Mouse (Mus musculus) stomach, embryonic 16.5 days (tissue): ENCODE measurements around the gene Adgrg3. TPM values are rescaled to one million over a fixed set of nuclear protein-coding genes. Genes with fewer than 3 reads are reported as not detected.

Source experiments
- ATAC-seq: fragments of 200-750 bp; cut with Nextera tagmentation; 2 replicates; pipeline ENCODE4 v1.8.0; 2017; ENCODE audit warnings: moderate number of reproducible peaks, moderate TSS enrichment; ENCODE audit not compliant: insufficient read depth, low FRiP score
- H3K27ac ChIP-seq: fragments of 300-500 bp; sonication (generic); 2 replicates; pipeline ENCODE4 v1.5.1; 2014; ENCODE audit warnings: low read length
- H3K27me3 ChIP-seq: fragments of 300-500 bp; sonication (generic); 2 replicates; pipeline ENCODE4 v1.6.1; 2014; ENCODE audit warnings: low read length, control low read depth, mixed read lengths; ENCODE audit not compliant: control insufficient read depth, insufficient read depth
- H3K36me3 ChIP-seq: fragments of 300-500 bp; sonication (generic); 2 replicates; pipeline ENCODE4 v1.6.1; 2014; ENCODE audit warnings: low read length; ENCODE audit not compliant: control insufficient read depth, insufficient read depth
- H3K4me1 ChIP-seq: fragments of 300-500 bp; sonication (generic); 2 replicates; pipeline ENCODE4 v1.6.1; 2014; ENCODE audit warnings: low read length, control low read depth, mixed read lengths; ENCODE audit not compliant: control insufficient read depth, insufficient read depth
- H3K4me2 ChIP-seq: fragments of 300-500 bp; sonication (generic); 2 replicates; pipeline ENCODE4 v1.6.1; 2014; ENCODE audit warnings: low read depth, low read length, mixed read lengths
- H3K4me3 ChIP-seq: fragments of 300-500 bp; sonication (generic); replicated peaks from 2 replicates; pipeline ENCODE4 v1.5.1; 2014; ENCODE audit warnings: mild to moderate bottlenecking, low read length
- H3K9ac ChIP-seq: fragments of 300-500 bp; sonication (generic); 2 replicates; pipeline ENCODE4 v1.6.1; 2014; ENCODE audit warnings: low read length
- H3K9me3 ChIP-seq: fragments of 300-500 bp; sonication (generic); replicated peaks from 2 replicates; pipeline ENCODE4 v1.6.1; 2016; ENCODE audit warnings: low read length, control low read depth; ENCODE audit not compliant: control insufficient read depth
- WGBS: fragments of 180-500 bp; shearing (Covaris S2); extraction: QIAGEN DNeasy Blood & Tissue Kit; methylation state at CpG from one replicate; pipeline ENCODE4 v1.1.7; 2014; 5-methylcytosine and 5-hydroxymethylcytosine counted together
- polyA plus RNA-seq: library from polyadenylated mRNA; unstranded; fragments of >200 nt; fragmentation: Nextera tagmentation; extraction: Ambion mirVana; gene quantifications from 2 replicates; pipeline ENCODE4 v1.2.1, GENCODE M21; 2015

The Adgrg3 gene
- polyA plus RNA-seq, 1 experiment from 2014 or later = 3.2 TPM

DNA sequence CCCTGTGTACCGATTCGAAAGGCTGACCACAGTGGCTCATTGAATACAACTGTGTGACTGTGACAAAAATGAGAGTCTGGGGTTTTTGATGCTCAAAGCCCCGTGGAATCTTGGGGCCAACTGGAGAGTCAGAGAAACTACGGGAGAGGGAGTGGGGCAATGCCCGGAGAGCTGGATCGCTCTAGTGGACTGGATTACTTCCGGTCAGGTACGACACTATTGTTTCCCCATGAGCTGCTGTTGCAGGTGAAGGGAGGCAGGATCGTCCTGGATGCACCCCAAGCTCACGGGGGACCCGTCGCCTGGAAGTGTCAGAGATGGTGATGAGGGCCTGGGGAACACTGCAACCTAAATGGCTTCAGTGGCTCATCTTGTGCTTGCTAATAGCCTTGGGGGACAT is 21.5 kb upstream of the Adgrg3 start:
- H3K4me2 ChIP-seq = no peak overlapping the region
- ATAC-seq = no peak
- H3K9me3 ChIP-seq = no peaks in the 10 kb centered on the region
- WGBS = 72% methylated on average over 12 of the region's 12 CpGs
- H3K27me3 ChIP-seq = no peaks in the 10 kb centered on the region
- no peak overlapping the region for H3K4me3 ChIP-seq
- no peaks in the 10 kb centered on the region for H3K36me3 ChIP-seq
- peaks cover 46% of the 10 kb centered on the region for H3K4me1 ChIP-seq
- no peak overlapping the region for H3K27ac ChIP-seq
- no peak overlapping the region for H3K9ac ChIP-seq

DNA sequence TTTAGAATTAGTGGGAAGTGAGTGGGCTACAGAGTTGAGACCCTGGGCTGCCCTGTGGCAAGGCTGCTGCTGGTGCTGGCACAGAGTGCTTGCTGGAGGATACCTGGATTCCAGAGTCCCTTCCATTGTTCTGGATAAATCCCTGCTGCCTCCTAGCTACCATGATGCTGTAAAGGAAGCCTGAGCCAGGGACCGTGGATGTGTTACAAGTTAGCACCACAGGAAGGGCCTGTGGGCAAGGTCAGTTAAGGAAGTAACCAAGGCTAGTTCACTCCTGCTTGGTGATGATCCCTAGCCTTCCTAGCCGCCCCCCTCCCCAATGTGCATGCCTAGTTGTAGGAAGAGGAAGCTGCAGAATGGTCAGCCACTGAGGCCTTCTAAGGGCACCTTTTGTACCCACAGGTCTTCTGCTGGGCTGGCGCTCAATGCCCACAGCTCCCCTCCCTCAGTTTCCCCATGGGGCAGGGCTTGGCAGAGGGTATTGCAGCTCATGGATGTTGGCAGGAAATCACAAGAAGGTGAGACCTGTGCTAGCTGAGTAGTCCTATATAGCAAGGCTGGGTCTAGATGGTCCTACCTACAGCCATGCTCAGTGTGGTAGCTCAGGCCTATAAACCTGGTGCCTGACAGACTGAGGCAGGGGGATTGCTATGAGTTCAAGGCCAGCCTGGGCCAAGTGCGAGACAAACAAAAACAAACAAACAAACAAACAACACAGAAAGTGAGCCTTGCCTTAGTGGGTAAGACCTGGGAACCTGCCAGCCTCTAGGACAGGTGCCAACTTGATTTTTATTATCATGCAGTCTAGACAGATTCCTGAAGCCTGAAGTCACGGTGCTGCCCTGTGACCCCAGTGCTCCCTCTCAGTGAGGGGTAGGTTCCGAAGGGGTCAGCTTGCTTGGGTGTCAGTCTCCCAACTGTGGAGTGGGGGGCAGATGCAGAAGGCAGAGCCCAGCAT is 20.3 kb upstream of the Adgrg3 start:
- Histone ChIP-seq H3K27ac (no peak overlapping the region), H3K36me3 (no peaks in the 10 kb centered on the region), H3K9me3 (no peaks in the 10 kb centered on the region), H3K4me1 (peaks cover 37% of the 10 kb centered on the region), H3K27me3 (no peaks in the 10 kb centered on the region), H3K9ac (no peak overlapping the region), H3K4me2 (no peak overlapping the region), H3K4me3 (no peak overlapping the region)
- no peak for ATAC-seq
- 53% methylated on average over 6 of the region's 6 CpGs for WGBS

DNA sequence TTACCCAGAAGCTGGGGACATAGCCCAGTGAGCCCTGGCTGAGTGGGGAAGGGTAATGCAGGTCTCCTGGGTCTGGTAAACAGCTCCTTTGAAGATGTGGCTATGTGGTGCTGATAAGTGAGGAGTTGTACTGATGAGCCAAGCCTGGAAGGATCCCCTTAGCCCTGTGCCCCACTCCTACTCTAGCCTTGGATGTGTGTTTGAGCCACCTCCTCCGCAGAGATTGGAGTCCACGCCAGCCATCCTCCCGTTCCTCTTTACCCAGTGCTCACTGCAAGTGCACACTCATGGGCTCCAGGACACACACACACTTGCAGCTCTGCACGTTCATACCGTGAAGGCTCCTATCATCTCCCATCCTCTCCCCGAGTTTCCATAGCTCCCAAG is 19.6 kb upstream of the Adgrg3 start:
- Histone ChIP-seq H3K9me3 (no peaks in the 10 kb centered on the region), H3K9ac (peak overlapping the region; percentile 14; the same call in 1 of the 2 replicates), H3K27ac (no peak overlapping the region), H3K4me3 (no peak overlapping the region), H3K27me3 (no peaks in the 10 kb centered on the region), H3K4me2 (no peak overlapping the region), H3K4me1 (peaks cover 31% of the 10 kb centered on the region), H3K36me3 (no peaks in the 10 kb centered on the region)
- ATAC-seq = no peak
- 72% methylated on average over 6 of the region's 6 CpGs for WGBS

DNA sequence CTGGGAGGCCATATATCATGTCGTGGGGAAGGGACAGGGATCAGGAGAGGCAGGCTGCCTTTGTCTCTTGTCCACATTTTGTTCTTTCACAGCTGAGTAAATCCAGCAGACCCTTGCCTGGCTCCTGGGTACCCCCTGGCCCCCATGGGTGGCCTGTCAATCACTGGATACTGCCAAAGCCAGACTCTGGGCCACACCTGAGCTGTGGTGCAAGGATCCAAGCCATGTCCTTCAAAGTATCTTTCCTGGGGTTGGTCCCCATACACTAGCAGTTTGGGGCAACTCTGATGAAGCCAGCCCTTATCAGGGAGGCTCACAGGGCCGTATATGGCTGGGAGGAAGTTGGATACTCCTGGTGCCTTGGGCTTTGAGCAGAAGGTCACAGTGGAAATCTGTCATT is 19.1 kb upstream of the Adgrg3 start:
- Histone ChIP-seq H3K27me3 (no peaks in the 10 kb centered on the region), H3K27ac (peak overlapping the region; percentile 10; the same call in 1 of the 2 replicates), H3K4me3 (no peak overlapping the region), H3K4me2 (no peak overlapping the region), H3K4me1 (peaks cover 25% of the 10 kb centered on the region), H3K36me3 (no peaks in the 10 kb centered on the region), H3K9me3 (no peaks in the 10 kb centered on the region), H3K9ac (peak overlapping the region; percentile 14; the same call in 1 of the 2 replicates)
- ATAC-seq = no peak
- WGBS = 32% methylated on average over 2 of the region's 2 CpGs

DNA sequence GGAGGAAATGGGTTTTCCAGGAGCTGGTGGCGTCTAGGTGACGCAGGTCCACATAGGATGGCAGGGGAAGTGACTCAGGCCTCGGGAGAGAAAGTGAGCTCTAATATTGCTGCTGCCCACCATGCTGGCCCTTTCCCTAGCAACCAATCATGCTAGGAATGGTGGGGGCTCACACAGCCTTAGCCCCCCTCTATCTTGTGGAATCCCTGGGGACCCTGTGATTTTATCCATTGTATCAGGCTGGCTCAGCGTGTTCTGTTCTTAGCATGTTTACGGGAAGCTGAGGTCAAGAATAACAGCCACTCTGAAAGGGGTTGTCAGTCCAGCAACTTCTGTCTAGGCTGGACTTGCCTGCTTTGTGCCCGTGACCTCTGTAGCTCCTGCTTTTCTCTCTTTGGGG is 18.5 kb upstream of the Adgrg3 start:
- peak overlapping the region; percentile 64 for H3K27ac ChIP-seq
- no peaks in the 10 kb centered on the region for H3K9me3 ChIP-seq
- H3K9ac ChIP-seq = no peak overlapping the region
- H3K36me3 ChIP-seq = no peaks in the 10 kb centered on the region
- ATAC-seq = no peak
- H3K4me2 ChIP-seq = no peak overlapping the region
- no peak overlapping the region for H3K4me3 ChIP-seq
- WGBS = 55% methylated on average over 6 of the region's 6 CpGs
- peaks cover 21% of the 10 kb centered on the region for H3K4me1 ChIP-seq
- no peaks in the 10 kb centered on the region for H3K27me3 ChIP-seq

DNA sequence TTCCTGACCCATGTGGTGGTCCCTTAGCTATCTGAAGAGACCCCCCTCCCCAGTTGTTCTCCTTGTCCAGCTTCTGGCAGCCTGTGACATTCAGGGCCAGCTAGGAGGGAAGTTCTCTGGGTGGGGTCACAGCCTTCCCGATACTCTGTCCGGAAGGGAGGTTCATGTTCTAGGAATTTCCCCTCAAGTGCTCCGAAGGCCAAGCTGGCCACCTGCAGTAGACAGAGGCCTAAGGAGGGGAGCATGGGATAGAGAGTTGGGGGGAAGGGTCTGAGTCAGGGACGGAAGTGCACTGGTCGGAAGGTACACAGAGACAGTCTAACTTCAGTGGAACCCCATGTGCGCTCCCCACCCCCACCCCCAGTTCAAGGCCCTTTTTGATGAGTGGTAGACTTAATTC is 17.5 kb upstream of the Adgrg3 start:
- H3K9ac ChIP-seq = no peak overlapping the region
- H3K4me1 ChIP-seq = peaks cover 18% of the 10 kb centered on the region
- 38% methylated on average over 6 of the region's 6 CpGs for WGBS
- H3K27ac ChIP-seq = peak overlapping the region; percentile 64
- H3K4me3 ChIP-seq = no peak overlapping the region
- H3K27me3 ChIP-seq = no peaks in the 10 kb centered on the region
- no peaks in the 10 kb centered on the region for H3K36me3 ChIP-seq
- no peak for ATAC-seq
- H3K4me2 ChIP-seq = no peak overlapping the region
- H3K9me3 ChIP-seq = no peaks in the 10 kb centered on the region

DNA sequence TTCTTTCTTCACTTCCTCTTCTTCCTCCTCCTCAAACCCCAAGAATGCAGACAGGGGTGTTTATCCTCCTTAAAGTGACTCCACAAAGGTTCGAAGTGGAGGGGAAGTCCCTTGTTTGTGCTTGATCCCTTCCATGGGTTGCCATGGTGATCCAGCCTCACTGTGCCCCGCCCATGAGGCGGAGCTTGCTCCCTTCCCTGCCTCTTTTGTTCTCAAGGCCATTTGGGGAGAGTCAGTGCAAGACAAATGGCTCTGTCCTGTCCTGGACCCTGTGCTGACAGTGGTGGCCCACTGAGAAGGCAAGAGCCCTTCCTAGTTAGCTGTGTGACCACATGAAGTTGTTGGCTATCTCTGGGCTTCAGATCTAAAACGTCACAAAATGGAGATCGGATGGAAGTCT is 16.8 kb upstream of the Adgrg3 start:
- peak; percentile 41; the same call in 1 of the 2 replicates for ATAC-seq

DNA sequence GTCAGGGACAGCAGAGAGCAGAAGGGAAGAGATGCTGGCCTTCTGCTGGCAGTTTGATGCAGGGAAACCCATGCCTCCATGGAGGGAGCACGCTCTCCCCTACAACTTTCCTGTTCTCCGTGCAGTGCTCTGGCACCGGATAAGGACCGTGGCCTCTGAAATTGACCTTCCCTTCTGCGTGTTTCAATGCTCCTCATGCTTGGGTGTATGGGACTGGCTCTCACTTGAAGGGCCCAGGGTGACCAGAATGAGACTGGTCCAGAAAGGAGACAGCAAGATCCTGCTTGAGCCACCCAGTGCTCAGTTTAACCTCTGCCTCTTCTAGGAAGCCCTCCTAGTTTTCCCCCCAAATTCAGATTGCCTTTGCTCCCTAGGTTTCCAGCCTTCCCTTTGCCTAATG is 16.3 kb upstream of the Adgrg3 start:
- 58% methylated on average over 5 of the region's 5 CpGs for WGBS
- Histone ChIP-seq H3K4me1 (peaks cover 18% of the 10 kb centered on the region), H3K9ac (no peak overlapping the region)

More for the DNA sequence above, 16.8 kb upstream of the Adgrg3 start:
- Histone ChIP-seq H3K9me3 (no peaks in the 10 kb centered on the region), H3K27me3 (no peaks in the 10 kb centered on the region), H3K36me3 (no peaks in the 10 kb centered on the region), H3K4me3 (no peak overlapping the region), H3K9ac (no peak overlapping the region), H3K27ac (peak overlapping the region; percentile 64), H3K4me1 (peaks cover 18% of the 10 kb centered on the region), H3K4me2 (no peak overlapping the region)
- 17% methylated on average over 5 of the region's 5 CpGs for WGBS

DNA sequence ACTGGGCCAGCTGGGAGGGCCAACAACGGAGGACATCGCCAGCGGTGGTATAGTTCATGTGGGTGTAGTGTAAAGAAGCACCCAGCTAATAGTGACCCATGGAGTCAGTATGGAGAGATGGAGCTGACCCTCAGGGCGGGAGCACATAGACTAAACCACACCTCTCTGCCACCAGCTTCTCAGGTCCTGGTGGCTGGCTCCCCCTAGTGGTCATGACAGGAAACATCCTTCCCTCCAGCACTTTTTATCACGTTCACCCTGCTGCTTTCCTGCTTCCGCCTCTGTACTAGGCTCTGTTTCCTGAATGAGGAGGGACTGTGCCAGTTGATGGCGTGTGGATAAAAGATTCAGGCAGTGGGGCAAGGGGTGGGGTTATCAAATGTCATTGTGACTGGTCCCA is 15.8 kb upstream of the Adgrg3 start:
- H3K4me2 ChIP-seq = no peak overlapping the region
- no peak overlapping the region for H3K4me3 ChIP-seq
- H3K4me1 ChIP-seq = peaks cover 18% of the 10 kb centered on the region
- H3K36me3 ChIP-seq = no peaks in the 10 kb centered on the region
- H3K9ac ChIP-seq = no peak overlapping the region
- 6% methylated on average over 7 of the region's 7 CpGs for WGBS
- no peaks in the 10 kb centered on the region for H3K27me3 ChIP-seq
- no peaks in the 10 kb centered on the region for H3K9me3 ChIP-seq
- no peak overlapping the region for H3K27ac ChIP-seq
- ATAC-seq = peak; percentile 62; the same call in 1 of the 2 replicates

More for the DNA sequence above, 16.3 kb upstream of the Adgrg3 start:
- ATAC-seq = no peak
- Histone ChIP-seq H3K27ac (peak overlapping the region; percentile 64), H3K4me3 (no peak overlapping the region), H3K27me3 (no peaks in the 10 kb centered on the region), H3K36me3 (no peaks in the 10 kb centered on the region), H3K9me3 (no peaks in the 10 kb centered on the region), H3K4me2 (no peak overlapping the region)
